Mouse (Mus musculus): ENCODE measurements around the gene Tnf. TPM values are rescaled to one million over a fixed set of nuclear protein-coding genes. Genes with fewer than 3 reads are reported as not detected.
A peak's percentile ranks its signal among the peaks of the same experiment; 100 is the strongest.

Gene Tnf
- total and polyA plus RNA-seq, 3 experiments, result 18.8 to 25.2 (median 20.8) TPM

DNA sequence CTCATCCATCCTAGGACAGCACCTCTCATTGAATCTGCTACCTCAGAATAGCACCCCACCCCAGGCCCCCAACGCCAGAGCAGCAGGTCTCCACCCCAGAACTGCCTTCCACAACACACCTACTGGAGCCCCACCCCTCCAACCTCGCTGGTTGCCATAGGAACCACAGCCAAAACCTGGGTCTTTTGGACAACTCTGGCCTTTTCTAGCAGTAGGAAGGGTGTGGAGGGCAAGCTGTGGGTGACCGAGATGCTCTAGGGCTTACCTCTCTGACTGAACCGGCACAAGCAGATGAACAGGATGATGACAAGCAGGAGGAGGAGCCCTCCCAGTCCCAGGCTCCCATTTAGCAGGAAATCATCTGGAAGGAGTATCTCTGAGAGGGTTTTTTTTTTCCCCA is 15.1 kb downstream of the Tnf start:
- peaks cover 24 to 71% of the 10 kb centered on the region in 2 experiments for H3K4me1 ChIP-seq (ENCODE audit: control insufficient read depth in 1 of 2, insufficient read depth in 2 of 2)
- dilution Hi-C loops (cut with MboI; ENCODE audit: extremely low pct_ligation_motif_present, extremely low pct_unique_long_range_greater_than_20kb, low sequenced_read_pairs) (no loop called here), in situ Hi-C loops (cut with MboI; ENCODE audit: low pct_ligation_motif_present, low pct_unique_long_range_greater_than_20kb, low sequenced_read_pairs) (no loop called here)
- H3K4me2 ChIP-seq (ENCODE audit: insufficient read depth, low read depth, poor library complexity, severe bottlenecking), result peak overlapping the region; percentile 81
- peaks cover 0 to 11% of the 10 kb centered on the region in 2 experiments for H3K36me3 ChIP-seq (replicated peaks in 1 of 2; ENCODE audit: control insufficient read depth in 1 of 2, insufficient read depth in 1 of 2, low read length in 1 of 2)
- H3K79me2 ChIP-seq (replicated peaks; ENCODE audit: control insufficient read depth, extremely low read depth, insufficient read depth, poor library complexity, severe bottlenecking), result no peaks in the 10 kb centered on the region
- H3K9ac ChIP-seq (ENCODE audit: insufficient read depth, low read depth), result peak overlapping the region; percentile 59
- no peak for DNase-seq (ENCODE audit: extremely low read depth)
- no peaks in the 10 kb centered on the region for H3K9me3 ChIP-seq (replicated peaks; ENCODE audit: low read length)
- H3K4me3 ChIP-seq (replicated peaks in 1 of 3; ENCODE audit: low read depth in 2 of 3, low read length in 2 of 3, poor library complexity in 1 of 3), result peak overlapping the region in 2 of 3 experiments; percentile 13 to 48
- H3K27ac ChIP-seq (ENCODE audit: insufficient read depth, low read depth), result peak overlapping the region; percentile 30; the same call in 1 of the 2 replicates
- H3K27me3 ChIP-seq (replicated peaks), result no peaks in the 10 kb centered on the region
- no peak for TF ChIP-seq BHLHE40 (IDR thresholded peaks at IDR 0.05; ENCODE audit: low read depth, low read length)
- TF ChIP-seq KAT2A (IDR thresholded peaks at IDR 0.05; ENCODE audit: insufficient replicate concordance, low read length), result no peak
- TF ChIP-seq PAX5 (IDR thresholded peaks at IDR 0.05; ENCODE audit: low read length), result no peak
- no peak; the same call in 1 of the 2 replicates for TF ChIP-seq POLR2A (IDR thresholded peaks at IDR 0.05; ENCODE audit: low read depth, low read length)
- no peak for TF ChIP-seq E2F4 (IDR thresholded peaks at IDR 0.05; ENCODE audit: insufficient replicate concordance, low read depth, low read length)
- TF ChIP-seq MEF2A (IDR thresholded peaks at IDR 0.05; ENCODE audit: borderline replicate concordance, low read depth, low read length), result no peak
- TF ChIP-seq IRF4 (IDR thresholded peaks at IDR 0.05; ENCODE audit: low read depth, low read length), result no peak
- no peak for TF ChIP-seq UBTF (IDR thresholded peaks at IDR 0.05; ENCODE audit: low read depth, low read length)
- no peak for TF ChIP-seq ETS1 (conservative IDR thresholded peaks at IDR 0.05; ENCODE audit: low read depth, low read length)
- TF ChIP-seq ZNF384 (IDR thresholded peaks at IDR 0.05; ENCODE audit: low read depth, low read length), result no peak
- no peak for TF ChIP-seq SMC3 (IDR thresholded peaks at IDR 0.05; ENCODE audit: low read depth, low read length)
- no peak for TF ChIP-seq GABPA (IDR thresholded peaks at IDR 0.05; ENCODE audit: insufficient replicate concordance, low read depth, low read length)
- no peak for TF ChIP-seq USF2 (conservative IDR thresholded peaks at IDR 0.05; ENCODE audit: low read depth, low read length)
- TF ChIP-seq USF1 (IDR thresholded peaks at IDR 0.05; ENCODE audit: low read depth, low read length), result no peak
- TF ChIP-seq HCFC1 (IDR thresholded peaks at IDR 0.05; ENCODE audit: low read depth, low read length), result no peak
- no peak for TF ChIP-seq ZKSCAN1 (IDR thresholded peaks at IDR 0.05; ENCODE audit: borderline replicate concordance, low read depth, low read length)

DNA sequence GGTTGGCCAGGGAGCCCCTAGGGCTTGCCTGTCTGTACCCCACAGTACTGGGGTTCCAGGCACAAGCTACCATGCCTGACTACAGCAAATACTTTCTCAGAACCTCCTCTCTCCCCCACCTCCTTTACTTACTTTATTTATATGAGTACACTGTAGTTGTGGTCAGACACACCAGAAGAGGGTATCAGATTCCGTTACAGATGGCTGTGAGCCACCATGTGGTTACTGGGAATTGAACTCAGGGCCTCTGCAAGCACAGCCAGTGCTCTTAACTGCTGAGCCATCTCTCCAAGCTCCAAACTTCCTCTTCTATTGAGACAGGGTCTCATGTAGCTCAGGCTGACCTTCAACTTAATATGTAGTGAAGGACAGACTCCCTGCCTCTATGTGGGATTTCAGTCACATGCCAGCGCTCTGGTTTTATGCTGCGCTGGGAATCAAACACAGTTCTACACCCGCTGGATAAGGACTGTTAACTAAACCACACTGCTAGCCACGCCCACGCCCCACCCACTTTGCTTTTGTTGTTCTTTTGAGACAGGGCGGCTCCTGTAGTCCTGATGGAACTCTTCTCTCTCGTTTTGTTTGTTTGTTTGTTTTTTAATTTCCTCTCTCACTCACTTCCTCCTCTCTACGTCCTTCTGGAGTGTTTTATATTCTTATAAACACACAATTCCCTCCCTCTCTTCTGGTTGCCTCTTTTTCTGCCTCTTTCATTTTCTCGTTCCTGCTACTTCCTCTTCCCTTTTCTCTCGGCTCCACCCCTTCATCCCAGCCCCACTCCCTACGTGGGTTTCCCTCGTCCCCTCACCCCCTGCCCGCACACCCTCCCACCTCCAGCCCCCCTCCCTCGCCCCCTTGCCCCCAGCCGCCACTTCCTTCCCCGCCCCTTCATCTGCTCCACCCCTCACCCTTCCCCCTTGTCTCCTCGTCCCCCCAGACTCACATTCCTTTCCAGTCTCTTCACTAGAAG is 15.9 kb downstream of the Tnf start:
- Histone ChIP-seq H3K27ac (ENCODE audit: insufficient read depth, low read depth) (peak overlapping the region; percentile 31; the same call in 1 of the 2 replicates), H3K4me1 (ENCODE audit: control insufficient read depth in 1 of 2, insufficient read depth in 2 of 2) (peaks cover 24 to 68% of the 10 kb centered on the region in 2 experiments), H3K27me3 (replicated peaks) (no peaks in the 10 kb centered on the region), H3K9me3 (replicated peaks; ENCODE audit: low read length) (no peaks in the 10 kb centered on the region), H3K79me2 (replicated peaks; ENCODE audit: control insufficient read depth, extremely low read depth, insufficient read depth, poor library complexity, severe bottlenecking) (no peaks in the 10 kb centered on the region), H3K4me2 (ENCODE audit: insufficient read depth, low read depth, poor library complexity, severe bottlenecking) (peak overlapping the region; percentile 81), H3K9ac (ENCODE audit: insufficient read depth, low read depth) (peak overlapping the region; percentile 59), H3K4me3 (replicated peaks in 1 of 3; ENCODE audit: low read depth in 2 of 3, low read length in 2 of 3, poor library complexity in 1 of 3) (peak overlapping the region; percentile 48 to 60 (median 54)), H3K36me3 (replicated peaks in 1 of 2; ENCODE audit: control insufficient read depth in 1 of 2, insufficient read depth in 1 of 2, low read length in 1 of 2) (peaks cover 0 to 11% of the 10 kb centered on the region in 2 experiments)
- dilution Hi-C loops (cut with MboI; ENCODE audit: extremely low pct_ligation_motif_present, extremely low pct_unique_long_range_greater_than_20kb, low sequenced_read_pairs), result no loop called here
- DNase-seq (ENCODE audit: extremely low read depth), result peak; percentile 88
- in situ Hi-C loops (cut with MboI; ENCODE audit: low pct_ligation_motif_present, low pct_unique_long_range_greater_than_20kb, low sequenced_read_pairs), result no loop called here
- peak; percentile 88 for TF ChIP-seq SIN3A (IDR thresholded peaks at IDR 0.05; ENCODE audit: low read length)
- TF ChIP-seq ZKSCAN1 (IDR thresholded peaks at IDR 0.05; ENCODE audit: borderline replicate concordance, low read depth, low read length), result no peak
- no peak for TF ChIP-seq TCF12 (IDR thresholded peaks at IDR 0.05; ENCODE audit: low read depth, low read length)
- TF ChIP-seq POLR2A (IDR thresholded peaks at IDR 0.05; ENCODE audit: low read depth, low read length), result peak; percentile 54
- 0 out of 2 replicates have a peak, but pooled peaks have one; percentile 17 for TF ChIP-seq CHD2 (IDR thresholded peaks at IDR 0.05; ENCODE audit: low read length)
- no peak for TF ChIP-seq POLR2AphosphoS2 (IDR thresholded peaks at IDR 0.05; ENCODE audit: low read depth, low read length)
- TF ChIP-seq MXI1 (IDR thresholded peaks at IDR 0.05; ENCODE audit: low read depth, low read length), result 0 out of 2 replicates have a peak, but pooled peaks have one; percentile 21
- no peak for TF ChIP-seq KAT2A (IDR thresholded peaks at IDR 0.05; ENCODE audit: insufficient replicate concordance, low read length)
- TF ChIP-seq ETS1 (conservative IDR thresholded peaks at IDR 0.05; ENCODE audit: low read depth, low read length), result no peak
- TF ChIP-seq ELF1 (IDR thresholded peaks at IDR 0.05; ENCODE audit: low read depth, low read length), result peak; percentile 73
- TF ChIP-seq MEF2A (IDR thresholded peaks at IDR 0.05; ENCODE audit: borderline replicate concordance, low read depth, low read length), result no peak
- no peak for TF ChIP-seq E2F4 (IDR thresholded peaks at IDR 0.05; ENCODE audit: insufficient replicate concordance, low read depth, low read length)
- no peak for TF ChIP-seq PAX5 (IDR thresholded peaks at IDR 0.05; ENCODE audit: low read length)
- TF ChIP-seq BHLHE40 (IDR thresholded peaks at IDR 0.05; ENCODE audit: low read depth, low read length), result 0 out of 2 replicates have a peak, but pooled peaks have one; percentile 13
- TF ChIP-seq MYC (IDR thresholded peaks at IDR 0.05; ENCODE audit: low read depth, low read length), result peak; percentile 41; the same call in 1 of the 2 replicates
- TF ChIP-seq JUND (conservative IDR thresholded peaks at IDR 0.05; ENCODE audit: low read depth, low read length), result no peak
- TF ChIP-seq UBTF (IDR thresholded peaks at IDR 0.05; ENCODE audit: low read depth, low read length), result no peak
- no peak for TF ChIP-seq USF1 (IDR thresholded peaks at IDR 0.05; ENCODE audit: low read depth, low read length)
- 0 out of 2 replicates have a peak, but pooled peaks have one; percentile 52 for TF ChIP-seq TBP (conservative IDR thresholded peaks at IDR 0.05; ENCODE audit: low read depth, low read length)
- peak; percentile 44 for TF ChIP-seq HCFC1 (IDR thresholded peaks at IDR 0.05; ENCODE audit: low read depth, low read length)
- no peak for TF ChIP-seq ZNF384 (IDR thresholded peaks at IDR 0.05; ENCODE audit: low read depth, low read length)
- no peak for TF ChIP-seq CTCF (conservative IDR thresholded peaks at IDR 0.05 in 1 of 2, IDR thresholded peaks at IDR 0.05 in 1 of 2; ENCODE audit: low read depth in 2 of 2, low read length in 2 of 2)
- no peak for TF ChIP-seq USF2 (conservative IDR thresholded peaks at IDR 0.05; ENCODE audit: low read depth, low read length)

Measured in CH12.LX (cell line).